Mouse (Mus musculus) ZHBTc4 (cell line): ENCODE measurements around the gene Trabd2b.

ENCODE experiments used
- DNase-seq: peaks from one replicate; pipeline ENCODE4 v3.0.0-alpha.2; 2011; ENCODE audit warnings: low read depth, low spot score

The Trabd2b gene

GRCm38 (mm10) chr4:114397625-114398024 lies 8.9 kb upstream of the Trabd2b start:
- no peak for DNase-seq

GRCm38 (mm10) chr4:114399821-114400220 lies 6.7 kb upstream of the Trabd2b start:
- DNase-seq = no peak

- no peak for DNase-seq
Observed at GRCm38 (mm10) chr4:114401993-114402731, 4.4 kb upstream of the Trabd2b start.

- DNase-seq = peak; percentile 94
Observed at GRCm38 (mm10) chr4:114405682-114406354, 706 bp upstream of the Trabd2b start.

- no peak for DNase-seq
Observed at GRCm38 (mm10) chr4:114407516-114407915, 992 bp downstream of the Trabd2b start.

- DNase-seq = no peak
Observed at GRCm38 (mm10) chr4:114408298-114408697, 1.8 kb downstream of the Trabd2b start.

- DNase-seq = no peak
Observed at GRCm38 (mm10) chr4:114408890-114409480, 2.5 kb downstream of the Trabd2b start.

GRCm38 (mm10) chr4:114409511-114409910 lies 3.0 kb downstream of the Trabd2b start:
- peak; percentile 16 for DNase-seq

GRCm38 (mm10) chr4:114410026-114410425 lies 3.5 kb downstream of the Trabd2b start:
- DNase-seq = no peak

GRCm38 (mm10) chr4:114410443-114410842 lies 3.9 kb downstream of the Trabd2b start:
- DNase-seq = no peak

GRCm38 (mm10) chr4:114410958-114411661 lies 4.6 kb downstream of the Trabd2b start:
- DNase-seq = no peak

- peak; percentile 8 for DNase-seq
Observed at GRCm38 (mm10) chr4:114411846-114412390, 5.4 kb downstream of the Trabd2b start.

- DNase-seq = no peak
Observed at GRCm38 (mm10) chr4:114415925-114416645, 9.6 kb downstream of the Trabd2b start.

- no peak for DNase-seq
Observed at GRCm38 (mm10) chr4:114420154-114420553, 13.6 kb downstream of the Trabd2b start.

GRCm38 (mm10) chr4:114423084-114423483 lies 16.6 kb downstream of the Trabd2b start:
- no peak for DNase-seq

- no peak for DNase-seq
Observed at GRCm38 (mm10) chr4:114425808-114426207, 19.3 kb downstream of the Trabd2b start.

- peak; percentile 5 for DNase-seq
Observed at GRCm38 (mm10) chr4:114432742-114433141, 26.2 kb downstream of the Trabd2b start.

- no peak for DNase-seq
Observed at GRCm38 (mm10) chr4:114433440-114433839, 26.9 kb downstream of the Trabd2b start.

GRCm38 (mm10) chr4:114434766-114435165 lies 28.2 kb downstream of the Trabd2b start:
- DNase-seq = no peak

- DNase-seq = no peak
Observed at GRCm38 (mm10) chr4:114435381-114435780, 28.9 kb downstream of the Trabd2b start.

- no peak for DNase-seq
Observed at GRCm38 (mm10) chr4:114438764-114439163, 32.2 kb downstream of the Trabd2b start.
